Mouse (Mus musculus): ENCODE measurements around the gene Apold1. TPM values are rescaled to one million over a fixed set of nuclear protein-coding genes. Genes with fewer than 3 reads are reported as not detected.

The Apold1 gene
- total and polyA plus RNA-seq, 3 experiments, result 0.08 to 0.12 TPM; not detected in 1

- no peak for TF ChIP-seq NRF1 (IDR thresholded peaks at IDR 0.05; ENCODE audit: insufficient read depth, low read depth, low read length, poor library complexity, severe bottlenecking)
- no peak for TF ChIP-seq MAX (IDR thresholded peaks at IDR 0.05; ENCODE audit: low read length)
- TF ChIP-seq KAT2A (conservative IDR thresholded peaks at IDR 0.05; ENCODE audit: low read depth, low read length), result no peak
- no peak for TF ChIP-seq MXI1 (IDR thresholded peaks at IDR 0.05; ENCODE audit: low read depth, low read length)
- no peak for TF ChIP-seq USF2 (IDR thresholded peaks at IDR 0.05; ENCODE audit: borderline replicate concordance in 1 of 2, insufficient read depth in 1 of 2, low read depth in 1 of 2, low read length in 2 of 2)
- TF ChIP-seq CTCF (IDR thresholded peaks at IDR 0.05 in 2 of 3, conservative IDR thresholded peaks at IDR 0.05 in 1 of 3; ENCODE audit: control insufficient read depth in 1 of 3, insufficient read depth in 1 of 3, low read depth in 2 of 3, low read length in 3 of 3, poor library complexity in 1 of 3, severe bottlenecking in 1 of 3), result no peak
- Histone ChIP-seq H3K4me1 (ENCODE audit: control insufficient read depth in 1 of 2, insufficient read depth in 2 of 2, low read length in 2 of 2) (no peaks in the 10 kb centered on the region), H3K27me3 (ENCODE audit: control insufficient read depth in 1 of 2, insufficient read depth in 2 of 2, low read length in 2 of 2) (no peaks in the 10 kb centered on the region), H3K79me2 (ENCODE audit: control insufficient read depth, insufficient read depth, low read length, poor library complexity) (no peaks in the 10 kb centered on the region), H3K9me3 (replicated peaks; ENCODE audit: insufficient read depth, low read length) (no peaks in the 10 kb centered on the region), H3K36me3 (ENCODE audit: control insufficient read depth in 1 of 2, insufficient read depth in 2 of 2, low read length in 2 of 2) (no peaks in the 10 kb centered on the region), H3K27ac (ENCODE audit: control insufficient read depth, low read depth, low read length) (no peak overlapping the region), H3K4me3 (ENCODE audit: control insufficient read depth in 1 of 2, insufficient read depth in 1 of 2, low read depth in 2 of 2, low read length in 2 of 2) (no peak overlapping the region), H3K9ac (ENCODE audit: control insufficient read depth, low read depth, low read length, poor library complexity, severe bottlenecking) (no peak overlapping the region)
- no peak for DNase-seq (ENCODE audit: low read depth, low spot score)
These were observed 14.8 kb upstream of the Apold1 start for GRCm38 (mm10) chr6:134966681-134967080.

- TF ChIP-seq TAL1 (IDR thresholded peaks at IDR 0.05; ENCODE audit: low read length) (no peak), MYC (IDR thresholded peaks at IDR 0.05; ENCODE audit: low read depth, low read length) (no peak), EP300 (IDR thresholded peaks at IDR 0.05; ENCODE audit: low read depth in 1 of 2, low read length in 2 of 2) (no peak), KAT2A (conservative IDR thresholded peaks at IDR 0.05; ENCODE audit: low read depth, low read length) (no peak), RCOR1 (IDR thresholded peaks at IDR 0.05; ENCODE audit: low read depth, low read length) (no peak)
- H3K9ac ChIP-seq (ENCODE audit: control insufficient read depth, low read depth, low read length, poor library complexity, severe bottlenecking), result no peak overlapping the region
- H3K36me3 ChIP-seq (ENCODE audit: control insufficient read depth in 1 of 2, insufficient read depth in 2 of 2, low read length in 2 of 2), result peaks cover 0 to 2% of the 10 kb centered on the region in 2 experiments; a peak in 1 of 4 replicates
- no peaks in the 10 kb centered on the region for H3K9me3 ChIP-seq (replicated peaks; ENCODE audit: insufficient read depth, low read length)
- no peaks in the 10 kb centered on the region for H3K79me2 ChIP-seq (ENCODE audit: control insufficient read depth, insufficient read depth, low read length, poor library complexity)
- H3K27me3 ChIP-seq (ENCODE audit: control insufficient read depth in 1 of 2, insufficient read depth in 2 of 2, low read length in 2 of 2), result no peaks in the 10 kb centered on the region
- DNase-seq (ENCODE audit: low read depth, low spot score), result no peak
- no peak overlapping the region for H3K27ac ChIP-seq (ENCODE audit: control insufficient read depth, low read depth, low read length)
- no peak overlapping the region for H3K4me3 ChIP-seq (ENCODE audit: control insufficient read depth in 1 of 2, insufficient read depth in 1 of 2, low read depth in 2 of 2, low read length in 2 of 2)
- H3K4me1 ChIP-seq (ENCODE audit: control insufficient read depth in 1 of 2, insufficient read depth in 2 of 2, low read length in 2 of 2), result no peaks in the 10 kb centered on the region; a peak in 2 of 4 replicates
These were observed 13.2 kb upstream of the Apold1 start for GRCm38 (mm10) chr6:134968326-134968725.

GRCm38 (mm10) chr6:134969498-134969897 is 12.0 kb upstream of the Apold1 start:
- no peak for TF ChIP-seq UBTF (IDR thresholded peaks at IDR 0.05; ENCODE audit: borderline replicate concordance, insufficient read depth, low read depth, low read length)
- TF ChIP-seq ELF1 (IDR thresholded peaks at IDR 0.05; ENCODE audit: low read depth, low read length), result no peak
- TF ChIP-seq MYC (IDR thresholded peaks at IDR 0.05; ENCODE audit: low read depth, low read length), result no peak
- TF ChIP-seq NELFE (IDR thresholded peaks at IDR 0.05; ENCODE audit: low read depth, low read length), result no peak
- no peak for TF ChIP-seq MAZ (IDR thresholded peaks at IDR 0.05; ENCODE audit: low read depth, low read length)
- no peak for TF ChIP-seq ZC3H11A (IDR thresholded peaks at IDR 0.05; ENCODE audit: low read depth, low read length)
- no peak for TF ChIP-seq EP300 (IDR thresholded peaks at IDR 0.05; ENCODE audit: low read depth in 1 of 2, low read length in 2 of 2)
- TF ChIP-seq POLR2AphosphoS5 (IDR thresholded peaks at IDR 0.05; ENCODE audit: borderline replicate concordance, low read depth, low read length), result no peak
- no peak for TF ChIP-seq MYB (IDR thresholded peaks at IDR 0.05; ENCODE audit: low read depth, low read length)
- no peak for TF ChIP-seq RCOR1 (IDR thresholded peaks at IDR 0.05; ENCODE audit: low read depth, low read length)
- no peak for TF ChIP-seq BHLHE40 (IDR thresholded peaks at IDR 0.05; ENCODE audit: borderline replicate concordance, low read depth, low read length)
- TF ChIP-seq CTCF (IDR thresholded peaks at IDR 0.05 in 2 of 3, conservative IDR thresholded peaks at IDR 0.05 in 1 of 3; ENCODE audit: control insufficient read depth in 1 of 3, insufficient read depth in 1 of 3, low read depth in 2 of 3, low read length in 3 of 3, poor library complexity in 1 of 3, severe bottlenecking in 1 of 3), result no peak
- no peak for TF ChIP-seq SIN3A (IDR thresholded peaks at IDR 0.05; ENCODE audit: low read length)
- TF ChIP-seq ETS1 (IDR thresholded peaks at IDR 0.05; ENCODE audit: low read depth, low read length), result no peak
- TF ChIP-seq USF1 (IDR thresholded peaks at IDR 0.05; ENCODE audit: low read depth, low read length), result no peak
- TF ChIP-seq GABPA (IDR thresholded peaks at IDR 0.05; ENCODE audit: low read depth, low read length), result no peak
- no peak for TF ChIP-seq RAD21 (IDR thresholded peaks at IDR 0.05; ENCODE audit: low read depth, low read length)
- no peak for TF ChIP-seq CHD2 (IDR thresholded peaks at IDR 0.05; ENCODE audit: low read length)
- DNase-seq (ENCODE audit: low read depth, low spot score), result no peak
- H3K36me3 ChIP-seq (ENCODE audit: control insufficient read depth in 1 of 2, insufficient read depth in 2 of 2, low read length in 2 of 2), result peaks cover 0 to 2% of the 10 kb centered on the region in 2 experiments; a peak in 1 of 4 replicates

More at GRCm38 (mm10) chr6:134969498-134969897, 12.0 kb upstream of the Apold1 start:
- Histone ChIP-seq H3K9ac (ENCODE audit: control insufficient read depth, low read depth, low read length, poor library complexity, severe bottlenecking) (no peak overlapping the region), H3K27ac (ENCODE audit: control insufficient read depth, low read depth, low read length) (no peak overlapping the region), H3K79me2 (ENCODE audit: control insufficient read depth, insufficient read depth, low read length, poor library complexity) (no peaks in the 10 kb centered on the region), H3K9me3 (replicated peaks; ENCODE audit: insufficient read depth, low read length) (no peaks in the 10 kb centered on the region), H3K4me1 (ENCODE audit: control insufficient read depth in 1 of 2, insufficient read depth in 2 of 2, low read length in 2 of 2) (no peaks in the 10 kb centered on the region; a peak in 2 of 4 replicates), H3K27me3 (ENCODE audit: control insufficient read depth in 1 of 2, insufficient read depth in 2 of 2, low read length in 2 of 2) (no peaks in the 10 kb centered on the region), H3K4me3 (ENCODE audit: control insufficient read depth in 1 of 2, insufficient read depth in 1 of 2, low read depth in 2 of 2, low read length in 2 of 2) (no peak overlapping the region)
